Mouse (Mus musculus): ENCODE results near the gene Dcst2. TPM values are rescaled to one million over a fixed set of nuclear protein-coding genes. Genes with fewer than 3 reads are reported as not detected.

Gene Dcst2
- not detected in 2 replicates for total RNA-seq (2017)

DNA sequence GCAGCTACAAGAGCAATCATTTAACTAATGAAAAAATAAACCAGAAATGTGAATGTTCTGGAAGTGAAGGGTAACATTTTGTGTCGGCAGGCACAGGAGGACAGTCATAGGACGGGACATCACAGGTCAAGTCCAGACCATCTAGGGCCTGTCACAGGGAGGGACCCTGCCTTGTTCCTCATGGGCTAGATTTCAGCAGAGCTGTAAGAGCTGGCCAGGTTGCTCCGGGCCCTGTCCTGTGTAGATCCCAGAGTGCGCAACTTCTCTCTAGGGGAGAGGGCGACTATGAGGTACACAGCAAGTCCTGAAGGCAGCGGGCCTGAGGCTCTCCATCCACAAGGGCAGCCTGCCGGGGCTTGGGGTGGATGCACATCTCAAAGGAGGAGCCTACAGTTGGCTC, at the start of gene Dcst2:
Gene Dcst2, plus strand, starts transcription at position 301 of the 400 bp plus-strand sequence.
- no peak for ATAC-seq (ENCODE audit: extremely low read depth, insufficient number of reproducible peaks, low FRiP score, poor library complexity, severe bottlenecking)

DNA sequence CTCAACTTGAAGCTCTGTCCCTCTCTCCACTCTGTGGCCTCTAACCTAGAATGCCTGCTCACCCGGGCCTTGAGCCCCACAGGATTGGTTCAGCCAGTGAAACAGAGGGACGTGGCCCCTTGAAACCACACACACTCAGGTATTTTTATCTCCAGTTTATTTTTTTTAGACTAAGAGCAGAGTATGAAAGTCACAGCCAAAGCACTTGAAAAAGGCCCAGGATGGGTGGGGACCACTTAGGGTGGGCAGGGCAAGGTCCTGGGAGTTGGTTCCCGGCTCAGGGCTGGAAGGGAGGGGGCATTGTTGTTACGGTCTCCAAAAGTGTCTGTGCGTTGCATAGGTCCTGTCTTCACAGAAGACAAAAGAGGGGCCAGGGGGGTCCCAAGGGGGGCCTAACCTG, 47.4 kb upstream of the Dcst2 start:
- no peak for ATAC-seq (ENCODE audit: extremely low read depth, insufficient number of reproducible peaks, low FRiP score, poor library complexity, severe bottlenecking)

DNA sequence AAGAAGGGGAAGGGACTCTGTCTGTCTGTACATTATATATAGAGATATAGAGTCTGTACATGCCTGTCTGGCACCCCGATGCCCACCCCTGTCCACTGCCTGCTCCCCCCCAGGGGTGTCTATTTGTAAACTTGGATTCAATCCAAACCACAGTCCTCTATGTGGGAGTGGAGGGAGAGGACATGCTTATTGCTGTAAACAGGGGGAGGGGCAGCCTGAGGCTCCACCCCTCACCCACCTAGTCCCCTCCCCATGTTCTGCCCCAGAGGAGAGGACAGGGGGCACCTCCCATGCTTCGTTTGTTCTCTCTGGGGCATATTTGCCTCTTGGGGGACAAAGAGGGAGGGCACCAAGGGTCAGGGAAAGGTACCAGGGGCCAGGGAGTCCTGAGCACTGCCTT, 47.0 kb upstream of the Dcst2 start:
- no peak for ATAC-seq (ENCODE audit: extremely low read depth, insufficient number of reproducible peaks, low FRiP score, poor library complexity, severe bottlenecking)

DNA sequence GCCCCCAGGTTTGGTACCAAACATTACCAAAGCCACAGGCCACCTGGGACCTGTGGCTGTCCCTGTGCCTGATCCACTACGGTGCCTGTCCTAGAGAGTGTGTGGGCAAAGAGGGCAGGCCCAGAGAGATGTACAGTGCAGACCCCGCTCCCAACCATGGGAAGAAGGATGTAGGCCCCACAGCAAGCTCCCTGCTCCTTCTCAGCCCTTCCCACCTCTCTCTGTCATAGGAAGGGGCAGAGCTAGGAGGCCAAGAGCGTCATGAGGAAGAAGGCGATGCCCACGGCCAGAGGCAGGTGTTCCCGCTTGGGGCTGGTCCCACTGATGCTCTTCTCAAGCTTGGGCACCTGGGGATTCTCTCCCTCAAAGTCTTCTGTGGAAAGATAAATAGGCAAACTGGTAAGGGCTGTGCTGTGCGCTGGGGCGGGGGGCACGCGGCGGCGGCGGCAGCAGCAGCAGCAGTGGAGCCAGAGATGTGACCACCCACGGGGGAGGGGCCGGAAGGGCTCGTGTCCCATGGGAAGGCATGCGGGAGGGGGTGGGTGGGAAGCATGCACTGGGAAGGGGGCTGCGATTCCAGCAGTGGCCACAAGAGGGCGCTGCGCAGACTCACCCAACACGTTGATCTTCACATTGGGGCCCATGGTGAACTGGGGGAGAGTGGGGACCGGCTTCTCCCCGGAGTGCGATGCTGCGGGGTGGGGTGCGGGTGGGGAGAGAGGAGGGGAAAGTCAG, 46.4 kb upstream of the Dcst2 start:
- ATAC-seq (ENCODE audit: extremely low read depth, insufficient number of reproducible peaks, low FRiP score, poor library complexity, severe bottlenecking): peak; percentile 37; the same call in 1 of the 2 replicates

DNA sequence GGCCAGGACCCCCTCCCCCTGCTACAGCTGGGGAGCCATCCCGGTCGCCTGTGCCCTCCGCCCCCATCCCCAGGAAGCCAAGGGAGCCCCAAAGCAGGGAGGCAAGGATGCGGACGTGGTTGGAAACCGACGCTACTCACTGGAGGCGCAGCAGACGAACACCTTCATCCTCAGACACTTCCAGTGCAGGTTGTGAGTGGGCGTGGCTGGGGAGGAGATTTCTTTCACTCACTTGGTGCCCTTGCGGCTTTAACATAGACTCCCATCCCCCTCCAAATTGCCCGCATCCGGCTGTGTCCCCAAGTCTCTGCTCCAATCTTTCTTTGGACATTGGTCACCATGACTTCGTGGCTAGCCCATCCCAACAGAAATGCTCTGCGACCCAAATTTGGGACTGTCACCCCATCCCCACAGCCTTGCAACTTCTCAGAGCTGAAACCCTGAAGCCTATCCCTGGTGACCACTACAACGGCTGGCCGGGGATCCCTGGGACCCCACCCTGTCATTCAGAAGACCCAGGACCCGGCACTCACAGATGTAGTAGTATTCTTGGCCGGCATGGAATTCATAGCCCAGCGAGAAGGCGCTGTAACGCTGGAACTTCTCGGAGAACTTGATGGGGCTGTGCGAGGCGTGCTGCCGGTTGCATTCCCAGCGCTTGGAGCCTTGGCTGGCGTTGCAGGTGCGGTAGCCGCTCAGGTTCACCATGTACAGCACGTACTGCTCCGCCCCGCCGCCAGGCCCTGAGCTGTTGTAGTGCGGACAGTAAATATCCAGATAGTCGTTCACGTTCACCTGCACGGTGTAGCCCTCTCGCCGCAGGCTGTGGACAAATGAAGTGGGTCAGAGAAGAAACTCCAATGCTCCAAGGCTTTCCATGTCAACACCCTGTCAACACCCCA, 45.6 kb upstream of the Dcst2 start:
- ATAC-seq (ENCODE audit: extremely low read depth, insufficient number of reproducible peaks, low FRiP score, poor library complexity, severe bottlenecking): no peak

DNA sequence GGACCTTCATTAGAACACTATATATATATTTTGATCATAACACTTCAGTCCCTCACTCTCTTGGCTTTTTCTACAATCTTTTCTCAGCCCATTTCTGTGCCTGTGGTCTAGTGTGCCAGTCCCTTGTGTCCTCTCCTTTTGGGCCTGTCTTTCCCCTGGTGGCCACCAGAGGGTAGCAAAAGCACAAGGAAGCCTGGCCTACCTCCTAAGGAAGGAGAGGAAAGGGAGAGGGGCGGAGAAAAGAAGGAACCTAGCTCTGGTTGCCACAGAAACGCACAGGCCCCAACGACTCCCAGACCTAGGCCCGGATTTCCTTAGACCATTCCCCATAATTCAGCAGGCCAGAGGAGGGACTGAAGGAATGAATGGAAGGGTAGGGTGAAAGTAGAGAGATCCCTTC, 44.9 kb upstream of the Dcst2 start:
- ATAC-seq (ENCODE audit: extremely low read depth, insufficient number of reproducible peaks, low FRiP score, poor library complexity, severe bottlenecking): peak; percentile 48; the same call in 1 of the 2 replicates

DNA sequence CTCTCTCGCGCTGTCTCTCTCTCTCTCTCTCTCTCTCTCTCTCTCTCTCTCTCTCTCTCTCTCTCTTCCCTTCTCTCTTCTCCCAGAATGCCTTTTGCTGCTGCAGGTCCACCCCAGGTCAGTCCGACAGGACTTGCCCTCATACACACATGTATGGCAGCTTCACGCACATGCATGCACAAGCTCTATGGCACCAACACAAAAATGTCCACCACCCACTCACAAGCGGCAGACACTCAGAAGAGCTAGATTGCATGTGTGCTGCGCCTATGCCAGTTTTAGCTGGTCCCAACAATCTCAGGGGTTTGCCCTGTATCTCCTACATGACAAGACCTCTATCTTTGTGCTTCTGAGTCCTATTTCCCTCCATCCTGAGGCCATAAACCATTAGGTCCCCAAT, 44.5 kb upstream of the Dcst2 start:
- no peak for ATAC-seq (ENCODE audit: extremely low read depth, insufficient number of reproducible peaks, low FRiP score, poor library complexity, severe bottlenecking)

DNA sequence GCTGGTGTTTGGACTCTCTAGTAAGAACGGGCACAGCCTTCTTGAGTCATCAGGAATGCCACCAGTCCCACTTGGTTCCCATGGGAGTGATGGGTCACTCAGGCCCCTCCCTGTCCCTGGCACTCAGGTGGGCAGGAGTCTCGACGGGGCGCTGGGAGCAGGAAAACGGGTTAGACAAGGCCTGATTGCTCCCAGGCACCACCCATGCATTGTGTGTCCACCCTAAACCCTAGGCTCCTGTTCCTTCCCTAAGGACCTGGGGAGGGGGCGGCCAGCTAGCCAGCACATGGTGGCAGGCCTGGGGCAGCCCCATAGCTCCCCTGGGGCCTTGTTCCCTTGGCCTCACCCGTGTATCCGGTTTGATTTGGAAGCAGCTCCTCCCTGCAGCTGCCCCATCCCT, 43.5 kb upstream of the Dcst2 start:
- no peak for ATAC-seq (ENCODE audit: extremely low read depth, insufficient number of reproducible peaks, low FRiP score, poor library complexity, severe bottlenecking)

DNA sequence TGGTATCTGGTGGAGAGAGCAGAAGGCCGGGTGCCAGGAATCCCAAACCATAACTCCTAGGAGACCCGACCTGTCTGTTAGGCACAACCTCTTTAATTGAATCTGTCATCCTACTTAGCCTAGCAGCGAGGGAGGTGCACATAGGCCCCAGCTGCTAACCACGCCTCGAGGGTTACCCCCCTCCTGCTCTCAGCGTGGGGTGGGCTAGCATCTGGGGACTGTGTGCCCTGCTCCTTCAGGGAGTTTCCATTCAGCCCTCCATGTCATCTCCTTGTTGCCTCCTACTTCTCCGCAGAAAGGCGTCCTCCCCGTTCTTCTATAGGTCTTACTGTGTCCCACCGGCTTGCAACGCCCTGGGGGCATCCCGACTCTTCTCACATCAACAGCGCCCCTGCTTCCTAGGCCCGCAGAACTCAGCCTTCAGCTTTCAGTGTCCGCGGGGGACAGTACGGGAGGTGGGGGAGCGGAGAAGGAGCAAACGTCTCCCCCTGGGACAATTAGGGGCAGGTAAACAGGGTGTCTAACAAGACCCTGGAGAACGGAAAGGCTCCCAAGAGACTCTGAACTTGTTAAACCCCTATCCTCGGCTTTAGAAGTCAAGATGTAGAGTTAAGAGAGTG, 42.7 kb upstream of the Dcst2 start:
- no peak for ATAC-seq (ENCODE audit: extremely low read depth, insufficient number of reproducible peaks, low FRiP score, poor library complexity, severe bottlenecking)

DNA sequence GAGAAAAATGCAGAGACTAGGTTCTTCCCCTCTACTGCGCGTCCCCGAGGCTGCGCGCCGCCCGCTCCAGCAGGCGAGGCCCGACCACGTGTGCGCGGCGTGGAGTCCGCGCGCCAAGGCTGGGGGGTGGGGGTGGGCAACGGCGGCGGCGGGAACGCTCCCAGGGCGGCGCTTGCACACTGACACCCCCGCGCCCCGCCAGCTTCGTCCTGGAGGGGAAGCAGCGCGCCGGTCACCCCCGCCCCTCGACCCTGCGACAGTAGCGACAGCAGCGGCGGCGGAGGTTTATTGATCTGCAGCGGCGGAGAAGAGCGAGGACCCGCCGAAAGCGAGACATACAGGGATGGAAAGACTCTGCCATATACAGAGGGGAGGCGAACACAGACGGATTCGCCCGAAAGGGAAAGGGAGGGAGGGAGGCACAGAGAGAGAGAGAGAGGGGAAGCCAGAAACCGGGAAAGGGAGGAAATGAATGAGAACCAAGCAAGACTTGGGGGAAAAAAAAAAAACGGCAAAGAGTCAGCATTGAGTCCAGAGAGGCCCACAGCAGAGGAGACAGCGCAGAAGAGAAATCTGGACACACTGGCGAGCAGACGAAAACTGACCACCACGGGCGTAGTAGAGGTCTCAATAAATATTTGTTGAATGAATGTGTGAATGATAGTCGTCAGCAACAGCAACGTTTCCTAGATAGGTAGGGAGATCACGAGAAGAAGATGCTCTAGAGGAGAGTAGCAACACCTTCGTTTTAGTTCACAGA, 42.0 kb upstream of the Dcst2 start:
- ATAC-seq (ENCODE audit: extremely low read depth, insufficient number of reproducible peaks, low FRiP score, poor library complexity, severe bottlenecking): no peak

DNA sequence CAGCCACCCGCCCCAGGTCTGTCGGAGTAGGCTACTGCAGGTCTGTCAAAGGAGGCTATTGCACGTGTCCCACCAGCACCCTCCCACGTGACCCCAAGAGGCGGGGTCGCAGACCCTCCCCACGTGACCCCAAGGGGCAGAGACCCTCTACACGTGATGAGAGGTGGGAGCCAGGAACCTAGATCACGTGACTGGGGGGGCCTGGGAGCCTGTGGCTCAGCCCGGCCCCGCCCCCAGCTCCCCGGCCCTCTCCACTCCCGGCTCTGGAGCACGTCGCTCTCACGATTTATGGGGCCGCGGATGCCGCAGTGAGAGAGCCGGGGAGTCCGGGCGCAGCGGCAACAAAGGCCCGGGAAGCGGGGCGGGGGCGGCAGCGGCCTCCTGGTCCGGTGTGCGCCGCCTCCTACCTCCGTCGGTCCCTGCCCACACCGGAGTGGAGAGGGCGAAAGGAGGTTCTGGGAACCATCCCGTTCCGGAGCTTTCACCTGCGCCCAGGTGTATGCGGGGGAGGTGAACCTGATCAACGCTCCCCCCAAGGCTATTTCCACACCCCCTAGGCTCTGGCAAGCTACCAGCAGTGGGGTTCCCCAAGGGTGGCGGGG, 41.1 kb upstream of the Dcst2 start:
- no peak for ATAC-seq (ENCODE audit: extremely low read depth, insufficient number of reproducible peaks, low FRiP score, poor library complexity, severe bottlenecking)

DNA sequence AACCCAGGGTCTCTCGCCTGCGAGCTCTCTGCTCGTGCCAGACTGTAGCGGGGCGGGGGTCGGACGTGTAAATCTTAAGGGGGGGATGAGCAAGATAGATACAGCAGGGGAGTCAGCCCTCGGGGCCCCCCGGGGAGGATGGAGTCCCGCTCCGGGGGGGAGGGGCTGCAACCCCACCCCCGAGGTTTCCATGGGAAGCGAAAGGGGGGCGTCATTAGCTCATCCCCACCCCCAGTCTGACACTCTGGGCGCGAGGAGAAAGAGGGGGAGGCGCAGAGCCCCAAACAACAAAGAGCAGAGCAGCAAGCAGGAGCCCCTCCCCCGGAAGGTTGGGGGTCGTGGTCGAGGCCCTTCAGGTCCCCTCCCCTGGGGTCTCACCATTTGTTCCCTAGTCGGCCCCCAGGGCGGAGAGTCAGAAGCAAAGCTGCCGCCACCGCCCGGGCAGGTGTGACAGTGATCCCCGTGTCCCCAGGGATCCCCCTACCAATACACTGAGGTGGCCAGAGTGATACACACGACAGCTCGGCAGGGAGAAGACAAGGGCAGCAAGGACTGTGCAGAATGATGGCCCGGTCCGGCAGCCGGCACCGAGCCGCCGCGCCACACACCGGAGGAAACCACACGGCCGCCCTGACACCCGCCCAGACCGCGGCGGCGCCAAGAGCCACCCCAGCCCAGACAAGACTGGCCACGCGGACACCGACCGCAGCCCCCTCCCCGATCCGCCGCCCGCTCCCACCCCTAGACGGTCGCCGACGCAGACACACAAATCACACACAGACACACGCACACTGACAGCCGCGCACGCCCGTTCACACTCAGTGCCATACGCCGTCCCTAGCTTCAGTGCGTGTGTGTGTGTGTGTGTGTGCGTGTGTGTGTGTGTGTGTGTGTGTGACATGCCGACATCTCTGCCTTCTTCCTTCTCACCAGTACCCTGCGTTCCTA, 40.3 kb upstream of the Dcst2 start:
- ATAC-seq (ENCODE audit: extremely low read depth, insufficient number of reproducible peaks, low FRiP score, poor library complexity, severe bottlenecking): no peak

DNA sequence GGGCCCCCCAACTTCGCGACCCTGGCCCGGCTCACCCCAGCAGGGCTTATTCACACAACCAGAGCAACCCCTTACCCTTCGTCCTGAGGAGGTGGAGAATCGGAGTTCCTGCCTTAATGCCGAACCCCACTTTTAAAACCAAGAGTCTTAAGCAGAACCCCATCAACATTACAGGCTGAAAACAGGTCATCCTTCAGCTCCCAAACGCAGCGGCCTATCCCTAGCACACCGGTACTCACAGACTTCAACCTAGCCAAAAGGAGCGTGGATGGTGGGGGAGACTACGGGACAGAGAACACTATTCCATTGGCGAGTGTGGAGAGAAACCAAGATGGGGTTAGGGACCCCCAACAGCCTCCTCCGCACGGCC, 39.7 kb upstream of the Dcst2 start:
- no peak for ATAC-seq (ENCODE audit: extremely low read depth, insufficient number of reproducible peaks, low FRiP score, poor library complexity, severe bottlenecking)

DNA sequence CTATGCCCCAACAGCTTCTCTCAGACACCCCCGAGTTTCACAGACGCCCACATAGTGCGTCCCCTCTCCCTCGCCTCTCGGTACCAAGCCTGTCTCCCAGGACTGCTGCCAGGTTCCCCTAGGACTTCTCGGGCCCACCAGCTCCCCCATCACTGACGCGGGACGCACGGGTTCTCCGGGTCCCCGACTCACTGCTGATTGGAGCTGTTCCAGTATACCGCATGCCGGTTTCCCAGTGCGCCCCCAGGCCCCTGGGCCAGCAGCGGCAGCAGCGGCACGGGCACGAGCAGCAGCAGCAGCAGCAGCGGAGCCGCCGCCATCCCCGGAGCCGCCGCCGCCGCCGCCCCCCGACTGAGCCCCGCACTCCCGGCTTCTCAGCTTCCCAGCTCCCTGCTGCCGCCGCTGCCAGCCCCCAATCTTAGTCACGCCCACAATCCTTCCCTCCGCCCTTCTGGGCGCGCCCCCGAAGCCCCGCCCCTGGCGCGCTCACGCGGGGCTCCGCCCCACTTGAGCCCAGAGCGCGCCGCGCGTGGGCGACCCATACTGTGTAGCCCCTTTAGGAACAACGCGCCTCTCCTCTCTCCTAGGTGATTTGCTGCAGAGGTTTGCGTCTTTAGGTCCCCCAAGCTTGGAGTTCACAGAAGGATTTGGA, 39.1 kb upstream of the Dcst2 start, which contains the start of gene Efna3:
Gene Efna3, minus strand, starts transcription at position 452 of the 652 bp plus-strand sequence.
- no peak for ATAC-seq (ENCODE audit: extremely low read depth, insufficient number of reproducible peaks, low FRiP score, poor library complexity, severe bottlenecking)

DNA sequence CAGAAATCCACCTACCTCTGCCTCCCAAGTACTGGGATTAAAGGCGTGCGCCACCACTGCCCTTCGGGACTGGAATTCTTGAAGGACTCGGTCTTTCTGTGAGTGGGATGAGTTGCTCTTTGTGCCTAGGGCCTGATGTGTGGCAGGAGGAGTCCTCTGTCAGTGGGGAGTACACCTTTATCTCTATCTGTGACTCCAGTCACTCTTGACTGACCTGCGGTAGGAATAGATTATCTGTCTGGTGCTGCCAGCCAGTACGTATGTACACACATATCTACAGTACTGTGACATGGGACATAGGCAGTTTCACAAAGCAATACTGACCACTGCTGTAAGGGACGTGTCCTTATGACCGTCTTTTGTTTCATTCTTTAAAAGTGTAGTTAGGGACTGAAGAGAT, 35.9 kb upstream of the Dcst2 start:
- ATAC-seq (ENCODE audit: extremely low read depth, insufficient number of reproducible peaks, low FRiP score, poor library complexity, severe bottlenecking): no peak

DNA sequence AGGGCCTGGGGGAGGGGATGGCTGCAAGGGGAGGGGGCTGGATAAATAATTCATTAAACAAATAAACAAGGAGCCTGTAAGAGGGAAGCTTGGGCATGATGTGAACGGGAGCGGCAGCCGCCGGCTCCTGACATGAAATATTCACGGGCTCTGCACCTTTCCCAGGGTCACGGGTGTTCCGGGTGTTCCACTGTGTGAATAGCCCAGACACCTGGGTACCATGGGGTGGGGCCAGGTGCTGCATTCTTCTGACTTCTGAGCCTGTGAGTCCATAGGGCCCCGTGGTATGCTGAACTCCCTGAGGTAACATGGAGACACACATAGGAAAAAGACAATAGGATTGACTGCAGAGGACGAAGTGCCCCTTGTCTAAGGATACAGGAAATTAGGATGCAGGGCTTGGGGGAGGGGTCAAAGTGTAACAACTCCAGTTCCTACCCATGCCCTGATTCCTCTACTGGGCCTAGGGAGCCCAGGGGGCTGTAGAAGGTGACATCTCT, 34.4 kb upstream of the Dcst2 start:
- ATAC-seq (ENCODE audit: extremely low read depth, insufficient number of reproducible peaks, low FRiP score, poor library complexity, severe bottlenecking): no peak

DNA sequence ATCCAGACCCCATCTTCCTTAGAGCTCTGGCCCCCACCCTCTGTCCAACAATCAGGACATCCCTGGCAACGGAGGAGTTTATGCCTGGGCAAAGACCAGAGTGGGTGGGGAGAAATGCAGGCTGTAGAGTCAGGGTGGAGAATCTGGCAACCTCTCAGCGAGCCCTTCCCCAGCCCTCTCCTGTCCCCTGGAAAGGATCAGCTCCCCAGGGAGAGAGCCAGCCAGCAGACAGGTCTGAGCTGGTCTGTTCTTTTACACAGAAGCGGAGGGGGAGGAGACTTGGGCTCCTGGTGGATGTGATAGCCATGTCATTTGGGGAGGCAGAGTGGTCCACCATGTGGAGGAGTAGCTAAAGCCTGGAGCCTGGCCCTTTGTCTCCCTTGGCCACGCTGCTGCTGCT, 33.2 kb upstream of the Dcst2 start:
- ATAC-seq (ENCODE audit: extremely low read depth, insufficient number of reproducible peaks, low FRiP score, poor library complexity, severe bottlenecking): no peak

All from neutrophil, adult 5-6 weeks (primary cell).